Mouse (Mus musculus) brown adipose tissue, adult 24 weeks (tissue): ENCODE data around the gene Tsga10ip. TPM values are rescaled to one million over a fixed set of nuclear protein-coding genes. Genes with fewer than 3 reads are reported as not detected.
"Not testable (repeated sequence)": the region's sequence is repeated elsewhere in the genome, so short reads cannot be mapped to it uniquely, and the experiment has no call there.

Experiments used
- H3K27ac ChIP-seq: fragments of 200-500 bp; replicated peaks from 2 replicates; pipeline ENCODE4 v1.5.1; 2012; ENCODE audit warnings: low read depth, mild to moderate bottlenecking, low read length
- H3K4me1 ChIP-seq: fragments of 200-500 bp; 2 replicates; pipeline ENCODE4 v1.6.1; 2012; ENCODE audit warnings: low read length, mixed read lengths; ENCODE audit not compliant: control insufficient read depth, insufficient read depth, insufficient read length
- H3K4me3 ChIP-seq: fragments of 200-500 bp; 2 replicates; pipeline ENCODE4 v1.5.1; 2012; ENCODE audit warnings: low read depth, mild to moderate bottlenecking, low read length, moderate library complexity; ENCODE audit not compliant: insufficient read depth
- polyA plus RNA-seq: library from polyadenylated mRNA; stranded (reverse); fragments of >200 nt; gene quantifications from 2 replicates; pipeline ENCODE4 v1.2.4, GENCODE M21; 2012; ENCODE audit not compliant: missing spikeins, insufficient read depth, insufficient read length

Gene Tsga10ip
- polyA plus RNA-seq, 1 experiment = not detected

DNA sequence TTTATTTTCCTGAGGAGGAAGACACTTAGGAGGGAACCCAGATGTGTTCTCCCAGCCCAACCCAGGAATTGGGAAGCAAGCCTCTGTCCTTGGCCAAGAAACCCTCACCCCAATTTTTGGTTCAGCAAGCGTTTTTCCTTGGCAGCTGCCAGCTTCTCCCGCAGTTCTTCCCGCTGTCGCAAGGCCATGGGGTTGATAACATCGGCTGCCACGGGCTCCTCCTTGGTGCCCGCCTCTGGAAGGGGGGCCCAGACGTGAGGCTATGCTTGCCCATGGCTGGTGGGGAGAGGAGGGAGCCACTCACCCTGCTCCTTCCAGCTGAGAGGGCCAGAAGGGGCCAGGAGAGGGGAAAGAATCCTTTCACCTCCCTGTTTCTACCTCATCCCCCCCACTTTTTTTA lies 17.6 kb downstream of the Tsga10ip start:
- Histone ChIP-seq H3K4me1 (peaks cover 10% of the 10 kb centered on the region; the same call in 1 of the 2 replicates), H3K27ac (no peak overlapping the region), H3K4me3 (no peak overlapping the region)

DNA sequence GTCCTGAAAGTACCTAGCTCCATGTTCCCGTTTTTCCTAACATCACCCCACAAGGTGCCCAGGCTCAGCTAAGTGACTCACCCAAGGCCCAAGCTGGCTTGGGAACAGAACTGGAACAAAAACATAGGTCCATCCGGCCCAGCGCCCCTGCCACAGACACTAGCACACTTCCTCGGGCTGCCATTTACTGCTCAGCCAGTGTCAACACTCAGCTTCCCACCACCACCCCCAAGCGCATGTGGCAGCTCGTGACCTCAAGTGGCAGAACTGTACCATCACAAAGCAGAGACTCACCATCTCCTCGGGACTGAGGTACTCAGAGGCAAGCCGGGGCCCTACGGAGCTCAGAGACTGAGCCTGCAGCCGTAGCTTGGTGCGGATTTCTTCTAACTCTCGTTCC lies 19.0 kb downstream of the Tsga10ip start:
- Histone ChIP-seq H3K27ac (no peak overlapping the region), H3K4me1 (peaks cover 6% of the 10 kb centered on the region; the same call in 1 of the 2 replicates), H3K4me3 (no peak overlapping the region)

DNA sequence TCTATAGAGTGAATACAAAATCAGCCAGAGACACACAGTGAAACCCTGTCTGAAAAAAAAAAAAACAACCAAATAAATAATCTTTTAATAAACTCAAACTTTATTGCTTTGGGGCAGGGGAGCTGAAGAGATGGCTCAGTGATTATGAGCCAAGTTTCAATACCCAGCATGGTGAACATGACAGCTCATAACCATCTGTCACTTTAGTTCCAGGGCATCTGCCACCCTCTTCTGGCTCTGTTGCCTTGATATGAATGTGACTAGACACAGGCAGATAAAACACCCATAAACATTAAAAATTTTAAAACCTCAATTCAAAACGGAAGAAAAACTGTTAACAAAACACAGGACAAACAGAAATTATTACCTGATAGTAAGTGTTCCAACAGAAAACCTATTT lies 24.9 kb downstream of the Tsga10ip start:
- H3K4me1 ChIP-seq = no peaks in the 10 kb centered on the region
- no peak overlapping the region for H3K27ac ChIP-seq
- H3K4me3 ChIP-seq = no peak overlapping the region

DNA sequence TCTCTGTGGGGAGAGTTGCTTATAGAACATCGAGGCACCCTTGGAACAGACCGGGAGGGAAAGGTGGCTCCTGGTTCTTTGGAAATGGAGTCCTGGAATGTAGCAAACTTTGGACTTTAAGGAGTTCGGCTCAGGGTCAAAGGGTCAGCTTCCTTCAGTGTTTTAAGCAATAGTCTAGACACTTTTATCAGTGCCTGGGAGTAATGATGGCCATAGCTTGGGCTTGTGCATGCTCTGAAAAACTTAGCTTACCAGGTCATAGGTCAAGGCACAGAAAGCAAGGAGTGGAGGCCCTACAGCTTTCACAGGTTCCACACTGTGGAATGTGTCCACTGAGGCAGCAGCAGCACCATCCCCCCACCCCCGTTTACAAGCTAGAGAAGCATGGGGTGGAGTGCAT lies 27.6 kb downstream of the Tsga10ip start:
- Histone ChIP-seq H3K4me1 (no peaks in the 10 kb centered on the region), H3K27ac (no peak overlapping the region), H3K4me3 (no peak overlapping the region)

DNA sequence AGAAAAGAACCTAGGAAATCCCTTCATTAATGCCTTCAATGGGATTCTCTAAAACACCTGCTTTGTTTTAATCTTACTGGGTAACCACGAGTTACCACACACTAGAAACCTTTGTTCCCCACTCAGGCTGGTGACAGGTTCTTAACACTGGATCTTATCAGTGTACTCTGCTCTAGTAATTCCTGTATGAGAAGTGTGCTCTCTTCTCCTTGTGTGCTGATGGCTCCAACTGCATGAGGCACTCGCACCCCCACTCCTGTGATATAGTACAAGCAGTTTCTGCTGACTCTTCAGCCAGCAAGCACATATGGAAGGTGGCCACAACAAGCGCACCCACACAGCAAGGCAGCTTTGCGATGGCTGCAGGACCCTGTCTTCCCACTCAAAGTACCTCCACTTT lies 28.1 kb downstream of the Tsga10ip start:
- H3K4me1 ChIP-seq = no peaks in the 10 kb centered on the region
- no peak overlapping the region for H3K27ac ChIP-seq
- H3K4me3 ChIP-seq = no peak overlapping the region

DNA sequence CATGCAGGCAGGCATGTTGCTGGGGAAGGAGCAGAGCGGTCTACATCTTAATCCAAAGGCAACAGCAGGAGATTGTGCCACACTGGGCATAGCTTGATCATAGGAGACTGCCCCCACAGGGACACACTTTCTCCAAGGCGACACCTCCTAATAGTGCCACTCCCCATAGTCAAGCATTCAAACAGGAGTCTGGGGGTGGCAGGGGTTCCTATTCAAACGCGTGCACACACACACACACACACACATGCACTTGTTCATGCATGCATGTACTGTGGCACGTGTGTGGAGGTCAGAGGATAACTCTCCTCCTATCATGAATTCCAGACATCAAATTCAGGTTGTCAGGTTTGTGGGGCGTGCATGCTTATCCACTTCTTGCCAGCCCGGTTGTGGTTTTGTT lies 29.6 kb downstream of the Tsga10ip start:
- no peak overlapping the region for H3K4me3 ChIP-seq
- no peak overlapping the region for H3K27ac ChIP-seq
- peaks cover 5% of the 10 kb centered on the region for H3K4me1 ChIP-seq

DNA sequence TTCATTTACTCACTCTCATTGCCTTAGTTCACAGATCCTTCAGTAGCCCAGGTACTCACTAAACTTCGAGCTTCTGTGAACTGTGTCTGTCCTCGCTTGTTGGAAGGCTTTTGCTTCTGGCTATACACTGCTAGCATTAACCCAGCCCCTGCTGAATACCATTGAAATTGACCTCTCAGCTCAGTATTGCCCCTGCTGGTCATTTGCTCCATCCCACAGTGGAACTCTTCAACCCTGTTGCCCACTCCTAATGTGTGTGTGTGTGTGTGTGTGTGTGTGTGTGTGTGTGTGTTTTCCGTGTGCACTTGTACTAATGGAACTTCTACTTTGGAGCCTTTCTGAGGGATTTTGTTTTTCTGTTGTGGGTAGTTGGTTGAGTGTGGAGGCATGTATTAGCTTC lies 31.4 kb downstream of the Tsga10ip start:
- H3K4me3 ChIP-seq = no peak overlapping the region
- no peak overlapping the region for H3K27ac ChIP-seq
- H3K4me1 ChIP-seq = peaks cover 10% of the 10 kb centered on the region

DNA sequence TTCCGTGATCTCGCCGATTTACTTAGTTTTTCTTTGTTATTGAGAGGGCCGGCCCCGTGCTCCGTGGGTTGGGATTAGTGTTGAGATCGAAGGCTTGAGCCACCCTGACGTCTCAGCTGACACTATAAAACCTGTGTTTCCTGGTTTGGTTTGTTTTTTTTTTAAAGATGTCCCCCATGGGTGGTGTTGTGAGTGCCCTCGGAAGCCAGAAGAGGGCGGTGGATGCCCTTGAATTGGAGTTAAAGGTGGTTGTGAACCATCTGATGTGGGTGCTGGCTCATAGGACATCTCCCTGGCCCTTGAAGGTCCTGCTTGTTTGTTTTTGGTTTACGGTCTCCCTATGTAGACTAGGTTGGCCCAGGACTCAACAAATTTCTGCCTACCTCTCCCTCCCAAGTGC lies 34.9 kb downstream of the Tsga10ip start:
- H3K27ac ChIP-seq = peak overlapping the region; percentile 94; the same call in 1 of the 2 replicates
- H3K4me3 ChIP-seq = peak overlapping the region; percentile 85
- H3K4me1 ChIP-seq = peaks cover 20% of the 10 kb centered on the region

DNA sequence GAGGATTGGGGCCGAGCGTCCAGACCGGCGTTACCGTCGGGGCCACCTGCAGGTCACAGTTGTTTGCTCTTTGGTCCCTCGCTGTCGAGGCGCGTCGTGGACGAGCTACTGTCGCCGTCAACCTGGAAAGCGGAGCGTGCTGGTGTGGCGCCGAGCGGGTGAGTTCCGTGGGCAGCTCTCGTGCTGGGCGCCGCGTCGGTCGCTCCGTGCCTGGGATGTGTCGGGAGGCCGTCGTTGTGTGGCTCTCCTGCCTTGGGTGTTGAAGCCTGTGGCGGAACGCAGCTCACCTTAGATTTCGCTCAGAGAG lies 35.3 kb downstream of the Tsga10ip start, which contains the start of gene Banf1:
Banf1 (minus strand) TSS at position 116 of the 307 bp plus-strand sequence.
- Histone ChIP-seq H3K27ac (peak within 1 kb of the TSS; percentile 94), H3K4me1 (peaks cover 20% of the 10 kb centered on the region), H3K4me3 (peak within 1 kb of the TSS; percentile 85)

DNA sequence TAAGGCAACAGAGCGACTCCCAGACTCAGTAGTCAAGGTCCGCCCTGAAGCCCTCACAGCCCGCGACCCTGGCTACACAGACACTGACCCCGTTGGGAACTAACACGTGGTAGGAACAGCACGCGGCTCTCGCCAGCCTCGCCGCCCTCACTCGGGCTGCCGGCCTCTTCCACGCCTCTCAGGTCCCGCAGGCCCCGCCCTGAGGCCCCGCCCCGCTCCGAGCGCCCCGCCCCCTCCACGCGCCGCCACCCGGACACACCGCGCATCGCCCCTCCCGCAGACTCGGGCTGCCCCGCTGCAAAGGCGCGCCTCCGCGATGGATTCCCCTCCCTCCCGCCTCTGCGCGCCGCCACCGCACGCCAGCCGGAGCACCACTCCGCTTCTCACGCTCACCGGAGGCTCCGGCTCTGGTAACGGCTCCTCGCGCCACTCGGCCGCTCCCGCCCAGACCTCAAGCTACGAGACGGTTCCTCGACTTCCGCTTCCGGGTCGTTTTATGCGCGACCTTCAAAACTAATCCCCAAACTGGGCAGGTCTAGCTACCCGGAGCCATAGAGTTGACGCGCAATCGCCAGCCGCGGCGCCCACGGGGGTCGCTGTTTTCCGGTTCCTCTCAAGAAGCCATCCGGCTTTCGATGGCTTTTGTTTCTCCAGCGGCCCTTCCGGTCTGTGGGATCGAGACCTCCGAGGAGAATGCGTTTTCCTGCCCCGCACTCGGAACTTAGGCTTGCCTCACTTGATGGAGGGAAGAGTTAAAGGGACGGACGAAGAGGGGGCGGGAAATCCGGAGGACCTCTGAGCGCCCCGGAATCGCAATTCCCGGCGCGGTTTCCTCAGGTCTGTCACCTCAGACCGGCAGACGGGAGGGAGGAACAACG lies 35.9 kb downstream of the Tsga10ip start, which contains the start of gene Eif1ad:
Eif1ad (plus strand) TSS at position 567 of the 878 bp plus-strand sequence.
- peak within 1 kb of the TSS; percentile 85 for H3K4me3 ChIP-seq
- peak within 1 kb of the TSS; percentile 94 for H3K27ac ChIP-seq
- peaks cover 20% of the 10 kb centered on the region for H3K4me1 ChIP-seq

DNA sequence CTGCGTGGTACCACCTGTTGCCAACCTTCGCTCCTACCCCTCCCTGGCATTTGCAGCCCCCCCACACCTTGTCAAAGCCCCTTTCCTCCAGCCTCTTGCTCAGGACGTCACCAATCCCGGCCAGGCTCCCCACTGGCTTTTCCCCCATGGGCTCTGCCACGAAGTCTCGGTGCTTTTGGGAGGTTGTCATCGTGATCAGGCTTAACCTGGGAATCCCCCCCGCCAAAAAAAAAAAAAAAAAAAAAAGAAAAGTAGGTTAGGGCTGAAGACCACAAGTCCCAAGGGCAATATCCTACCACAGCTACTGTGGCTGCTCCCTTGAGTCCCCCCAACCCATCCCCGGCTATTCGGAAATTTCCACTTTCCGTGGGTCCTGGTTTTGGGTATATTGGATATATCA lies 36.6 kb downstream of the Tsga10ip start:
- Histone ChIP-seq H3K27ac (peak overlapping the region; percentile 56), H3K4me1 (peaks cover 20% of the 10 kb centered on the region), H3K4me3 (peak overlapping the region; percentile 68)

DNA sequence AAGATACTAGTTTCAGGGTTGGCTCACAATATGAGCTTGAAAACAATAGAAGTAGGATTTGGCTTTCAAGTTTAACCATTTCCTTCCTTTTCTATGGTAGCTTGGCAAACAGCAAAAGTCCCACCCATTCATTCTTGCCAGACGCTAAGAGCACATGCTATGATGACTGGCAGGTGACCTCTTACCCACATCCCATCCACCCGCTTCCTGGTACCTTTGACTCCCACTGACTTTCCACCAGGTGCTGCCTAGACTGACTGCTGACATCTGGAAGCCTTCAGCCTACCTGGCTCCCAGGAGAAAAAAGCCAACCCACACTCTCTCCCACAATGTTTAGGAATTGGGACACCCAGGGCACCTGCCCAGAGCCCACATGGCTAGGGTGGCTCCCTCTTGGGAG lies 38.2 kb downstream of the Tsga10ip start:
- Histone ChIP-seq H3K4me1 (peaks cover 20% of the 10 kb centered on the region), H3K4me3 (no peak overlapping the region), H3K27ac (peak overlapping the region; percentile 51; the same call in 1 of the 2 replicates)

DNA sequence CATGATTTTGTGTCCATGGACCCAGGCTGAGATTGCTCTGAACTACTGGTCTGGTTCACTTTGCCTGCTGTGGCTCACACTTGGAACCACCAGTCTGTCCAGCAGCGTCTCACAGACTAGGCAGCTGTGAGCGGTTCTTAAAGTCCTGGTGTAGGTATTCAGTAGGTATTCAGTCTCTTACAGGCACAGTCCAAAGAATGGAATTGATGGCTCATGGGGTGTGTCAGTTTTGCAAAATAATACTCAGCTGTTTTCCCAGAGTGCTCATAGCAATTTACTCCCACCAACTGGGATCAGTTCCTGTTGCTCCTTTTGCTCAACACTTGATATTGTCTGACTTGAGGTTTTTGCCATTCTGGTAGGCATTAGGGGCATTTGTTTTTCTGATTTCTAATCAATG lies 40.1 kb downstream of the Tsga10ip start:
- Histone ChIP-seq H3K4me1 (peaks cover 10% of the 10 kb centered on the region), H3K4me3 (no peak overlapping the region), H3K27ac (no peak overlapping the region)

DNA sequence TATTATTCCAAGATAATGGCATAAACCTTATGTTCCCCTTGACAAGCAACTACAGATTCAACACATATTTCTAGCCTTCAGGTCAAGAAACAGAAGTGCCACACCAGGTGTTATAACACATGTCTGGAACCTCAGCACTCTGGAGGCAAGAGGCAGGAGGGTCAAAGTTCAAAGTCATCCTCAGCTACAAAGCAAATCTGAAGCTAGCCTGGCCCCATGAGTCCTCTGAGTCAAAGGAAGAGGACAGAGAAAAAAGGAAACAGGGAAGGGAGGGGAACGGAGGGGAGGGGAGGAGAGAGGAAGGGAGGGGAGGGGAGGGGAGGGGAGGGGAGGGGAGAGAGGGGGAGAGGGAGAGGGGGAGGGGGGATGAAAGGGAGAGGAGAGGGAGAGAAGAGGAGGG lies 46.2 kb downstream of the Tsga10ip start:
- Histone ChIP-seq H3K4me1 (no peaks in the 10 kb centered on the region), H3K4me3 (no peak overlapping the region), H3K27ac (no peak overlapping the region)

DNA sequence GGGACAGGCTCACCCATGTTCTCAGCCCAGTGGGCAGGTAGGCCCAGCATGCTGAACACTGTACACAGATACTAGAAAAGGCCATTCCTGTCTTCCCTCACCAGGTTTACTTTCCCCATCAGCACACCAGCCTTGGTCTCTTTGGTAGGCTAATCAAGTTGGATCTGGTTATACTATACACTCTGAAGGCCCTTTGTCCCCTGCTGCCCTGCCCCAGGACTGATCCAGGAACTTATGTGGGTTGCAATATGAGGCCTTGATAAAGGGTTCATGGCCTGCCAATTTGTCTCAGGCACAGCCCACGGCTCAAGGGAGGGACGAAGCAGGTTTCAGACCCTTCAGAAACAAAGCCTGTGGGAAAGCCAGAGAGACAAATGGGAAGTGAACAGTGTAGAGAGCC lies 48.7 kb downstream of the Tsga10ip start:
- Histone ChIP-seq H3K4me3 (no peak overlapping the region), H3K27ac (no peak overlapping the region), H3K4me1 (no peaks in the 10 kb centered on the region)

DNA sequence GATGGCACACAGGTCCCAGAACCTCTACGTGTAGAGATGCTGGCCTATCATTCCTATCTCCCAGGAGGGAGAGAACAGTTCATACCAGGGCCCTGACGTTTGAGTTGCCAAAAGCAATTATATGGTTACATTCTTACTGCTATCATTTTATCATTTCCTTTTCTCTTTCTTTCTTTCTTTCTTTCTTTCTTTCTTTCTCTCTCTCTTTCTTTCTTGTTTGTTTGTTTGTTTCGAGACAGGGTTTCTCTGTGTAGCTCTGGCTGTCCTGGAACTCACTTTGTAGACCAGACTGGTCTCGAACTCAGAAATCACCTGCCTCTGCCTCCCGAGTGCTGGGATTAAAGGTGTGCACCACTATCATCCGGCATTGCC lies 52.8 kb downstream of the Tsga10ip start, which contains the start of gene Cst6:
Cst6 (minus strand) TSS at position 73 of the 372 bp plus-strand sequence.
- peaks cover 14% of the 10 kb centered on the region; the same call in 1 of the 2 replicates for H3K4me1 ChIP-seq
- H3K4me3 ChIP-seq = peak within 1 kb of the TSS; percentile 50
- H3K27ac ChIP-seq = not testable (repeated sequence)
